Comparison of ENCODE assay signal across 30 mouse cellular contexts in genomic region chr8:79373563-79373962, GRCm38 (mm10). TPM values are rescaled to one million over a fixed set of nuclear protein-coding genes. Genes with fewer than 3 reads are reported as not detected.
DNase-seq lines count a peak whose midpoint lies in the region; ATAC-seq and TF ChIP-seq lines count a peak whose summit lies in the region.
"Had no signal": no experiment of that assay in that cellular context is flagged by ENCODE, and none has a peak within 500 bp of the region (broad histone marks: within the 10 kb centered on the region; RNA-seq: fewer than 3 reads in every experiment).

No protein-coding gene starts in this region.

- WGBS in macrophage (ENCODE audit: missing documents) = 76% methylated on average over 6 of the region's 6 CpGs
- 83% methylated on average over 6 of the region's 6 CpGs for WGBS in liver, embryonic 11.5 days

- ATAC-seq in cerebellum, adult (ENCODE audit: insufficient number of reproducible peaks, low FRiP score, low TSS enrichment) = no peak
- no peak for ATAC-seq in liver, embryonic 11.5 days (replicated peaks; ENCODE audit: low FRiP score)
- ATAC-seq: forebrain, embryonic 14.5 days; inflammation-experienced regulatory T-cells, adult 6 months; midbrain, embryonic 16.5 days had no signal

- peaks cover 74% of the 10 kb centered on the region for H3K79me2 ChIP-seq in macrophage (ENCODE audit: inconsistent target)

- no peaks in the 10 kb centered on the region for H3K27me3 ChIP-seq in liver, embryonic 11.5 days (replicated peaks; ENCODE audit: control insufficient read depth, insufficient read depth, low read length)
- H3K27me3 ChIP-seq: heart, embryonic 12.5 days; hindbrain, embryonic 15.5 days; liver, embryonic 15.5 days; stomach, embryonic 15.5 days had no signal

- H3K36me3 ChIP-seq in macrophage (ENCODE audit: inconsistent target) = no peaks in the 10 kb centered on the region
- H3K36me3 ChIP-seq in liver, embryonic 11.5 days (ENCODE audit: control insufficient read depth, insufficient read depth, low read length) = peaks cover 3% of the 10 kb centered on the region; the same call in 1 of the 2 replicates
- H3K36me3 ChIP-seq: liver, embryonic 15.5 days had no signal

- peak; percentile 65 for DNase-seq in cerebellum, adult 9-10 months
- peak; percentile 36 to 58 for DNase-seq in cerebellum, postnatal 14 days
- no peak for DNase-seq in liver, embryonic 11.5 days (ENCODE audit: low spot score)
- no peak for DNase-seq in retina, postnatal 1 day
- no peak for DNase-seq in right cerebral cortex, adult 18-20 months
- DNase-seq: adrenal gland, postnatal 25 days; gastrocnemius, postnatal 25 days; heart, adult 18-20 months; heart, postnatal 10 days; kidney, adult 8-10 months; kidney, postnatal 4 days; layer of hippocampus, postnatal 36 days; liver; lung, embryonic 14.5 days; lung, postnatal 14 days; right cerebral cortex, postnatal 4 days; thymus, postnatal 25 days had no signal

- TF ChIP-seq CTCF in bone marrow macrophage, adult 2 months (IDR thresholded peaks at IDR 0.05; ENCODE audit: low read depth, low read length) = no peak

- no peaks in the 10 kb centered on the region for H3K9me3 ChIP-seq in liver, embryonic 11.5 days (ENCODE audit: control insufficient read depth, low read length)
- H3K9me3 ChIP-seq: heart, embryonic 12.5 days; hindbrain, embryonic 10.5 days; hindbrain, embryonic 15.5 days; liver, embryonic 15.5 days; midbrain, embryonic 10.5 days; stomach, embryonic 15.5 days had no signal

- H3K4me3 ChIP-seq in bone marrow macrophage, adult 2 months (ENCODE audit: insufficient read depth, low read length) = no peak overlapping the region
- H3K4me3 ChIP-seq in macrophage (ENCODE audit: inconsistent target) = no peak overlapping the region
- no peak overlapping the region for H3K4me3 ChIP-seq in liver, embryonic 11.5 days (ENCODE audit: low read depth, low read length)
- H3K4me3 ChIP-seq: heart, embryonic 12.5 days; hindbrain, embryonic 10.5 days; hindbrain, embryonic 15.5 days; liver, embryonic 15.5 days; midbrain, embryonic 10.5 days; stomach, embryonic 15.5 days had no signal

- no peak overlapping the region for H3K9ac ChIP-seq in liver, embryonic 11.5 days (ENCODE audit: low read depth, low read length)
- H3K9ac ChIP-seq: heart, embryonic 12.5 days; hindbrain, embryonic 15.5 days; liver, embryonic 15.5 days; lung, embryonic 14.5 days; stomach, embryonic 15.5 days had no signal

- peak overlapping the region; percentile 81 for H3K27ac ChIP-seq in bone marrow macrophage, adult 2 months (ENCODE audit: insufficient read depth, low read depth, low read length)
- peak overlapping the region; percentile 79 for H3K27ac ChIP-seq in macrophage
- H3K27ac ChIP-seq in liver, embryonic 11.5 days (ENCODE audit: low read depth, low read length) = no peak overlapping the region
- H3K27ac ChIP-seq: hindbrain, embryonic 10.5 days; hindbrain, embryonic 15.5 days; kidney, postnatal 0 days; liver, embryonic 15.5 days; midbrain, embryonic 10.5 days had no signal

- no peak for TF ChIP-seq POLR2A in bone marrow macrophage, adult 2 months (IDR thresholded peaks at IDR 0.05; ENCODE audit: borderline replicate concordance, low read depth, low read length)

- no peak overlapping the region for H3K4me2 ChIP-seq in liver, embryonic 11.5 days
- H3K4me2 ChIP-seq: hindbrain, embryonic 15.5 days; lung, embryonic 14.5 days had no signal

- H3K4me1 ChIP-seq in bone marrow macrophage, adult 2 months (ENCODE audit: control insufficient read depth, insufficient read depth, low read length) = peaks cover 57% of the 10 kb centered on the region
- peaks cover 29% of the 10 kb centered on the region for H3K4me1 ChIP-seq in liver, embryonic 11.5 days (replicated peaks; ENCODE audit: control insufficient read depth, insufficient read depth, low read length)

RNA-seq across cellular contexts. Expression of gene Smad1, which starts 25.8 kb away (rescaled TPM):
- polyA plus RNA-seq in bone marrow macrophage, adult 2 months (2012; ENCODE audit: insufficient read depth, insufficient read length, missing spikeins) = 25.5 and 26.0 TPM in 2 replicates
- 10 to 100 TPM in 24 of 26 experiments, 1 to 10 TPM in 2; 6.6 to 55.1 (median 29.4) TPM for total RNA-seq in macrophage (2018; cell fraction: chromatin; rRNA removed)
- total RNA-seq in macrophage (2018; cell fraction: cytosol; rRNA removed) = 10 to 100 TPM in 25 of 26 experiments, 1 to 10 TPM in 1; 9.9 to 29.1 (median 18.0) TPM
- 10 to 100 TPM; 10.4 to 43.5 (median 26.7) TPM for total RNA-seq in macrophage (2018; cell fraction: nucleus; rRNA removed)
- 11.2 to 13.8 TPM (median 12.7 TPM) in 3 replicates for polyA plus RNA-seq in macrophage (2018)
- polyA plus RNA-seq in liver, embryonic 11.5 days (2014; fragmentation: Nextera tagmentation; extraction: Ambion mirVana) = 18.5 TPM in 2 replicates

Comparison
In these comparisons a context has a peak if more than half of its experiments do, and no peak if none do; other contexts are left out.
1. DNase-seq: peak in cerebellum, adult 9-10 months (single experiment) and cerebellum, postnatal 14 days (2 of 2); none in liver, embryonic 11.5 days (single experiment), retina, postnatal 1 day (single experiment) and right cerebral cortex, adult 18-20 months (single experiment).